In genomic region chr13:102862981-102863380, GRCm38 (mm10) we compare ENCODE assay signal across 16 mouse cellular contexts.
"Had no signal": no experiment of that assay in that cellular context is flagged by ENCODE, and none has a peak within 500 bp of the region (broad histone marks: within the 10 kb centered on the region; RNA-seq: fewer than 3 reads in every experiment).

No protein-coding gene starts in this region.

- H3K4me3 ChIP-seq: left cerebral cortex, adult 2 months; limb, embryonic 10.5 days; liver, embryonic 12.5 days; lung, embryonic 15.5 days; midbrain, embryonic 10.5 days; myocyte; neural tube, embryonic 15.5 days; stomach, embryonic 15.5 days had no signal

- H3K27ac ChIP-seq: left cerebral cortex, adult 2 months; limb, embryonic 10.5 days; liver, embryonic 12.5 days; lung, embryonic 15.5 days; macrophage; midbrain, embryonic 10.5 days; neural tube, embryonic 15.5 days; stomach, embryonic 15.5 days had no signal

- H3K27me3 ChIP-seq: liver, embryonic 12.5 days; lung, embryonic 15.5 days; neural tube, embryonic 15.5 days; stomach, embryonic 15.5 days had no signal

- H3K9me3 ChIP-seq: limb, embryonic 10.5 days; liver, embryonic 12.5 days; lung, embryonic 15.5 days; neural tube, embryonic 15.5 days; stomach, embryonic 15.5 days had no signal

- H3K9ac ChIP-seq: liver, embryonic 12.5 days; lung, embryonic 15.5 days; neural tube, embryonic 15.5 days; stomach, embryonic 15.5 days had no signal

- DNase-seq: kidney, adult 18-20 months; kidney, postnatal 25 days; lung, postnatal 14 days; midbrain, embryonic 14.5 days; right cerebral cortex, adult 18-20 months; right cerebral cortex, postnatal 4 days; spleen, adult 18-20 months had no signal

- H3K36me3 ChIP-seq: limb, embryonic 10.5 days; liver, embryonic 12.5 days; lung, embryonic 15.5 days; neural tube, embryonic 15.5 days; stomach, embryonic 15.5 days had no signal

- H3K4me2 ChIP-seq: liver, embryonic 12.5 days; lung, embryonic 15.5 days; neural tube, embryonic 15.5 days; stomach, embryonic 15.5 days had no signal
